Mouse (Mus musculus): ENCODE measurements around the gene Tmem179. TPM values are rescaled to one million over a fixed set of nuclear protein-coding genes. Genes with fewer than 3 reads are reported as not detected.

The Tmem179 gene
- 0.87 and 1.0 TPM in 2 replicates for polyA plus RNA-seq (2012; rRNA removed; ENCODE audit: low replicate concordance)

GRCm38 (mm10) chr12:112516697-112517337, at the start of gene Tmem179:
Gene Tmem179 (minus strand): TSS chr12:112516747.

DNA sequence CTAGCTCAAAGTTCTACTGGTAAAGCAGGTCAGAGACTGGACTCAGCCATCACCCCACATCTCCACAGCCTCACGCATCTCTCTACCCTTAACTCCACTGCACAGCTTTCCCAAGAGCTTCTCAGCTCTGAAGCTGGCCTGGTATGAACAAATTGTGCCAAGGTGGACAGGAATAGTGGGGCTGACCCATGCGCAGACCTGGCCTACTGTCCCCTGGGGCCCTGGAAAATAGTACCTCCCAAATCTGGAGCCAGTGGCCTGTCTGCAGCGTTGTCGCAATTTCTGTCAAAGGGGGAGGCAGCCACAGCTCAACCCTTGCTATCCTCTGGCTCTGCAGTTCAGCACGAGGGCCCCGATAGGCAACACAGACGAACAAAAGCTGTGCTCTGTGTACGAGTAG, 27.4 kb downstream of the Tmem179 start, which contains the start of gene A530016L24Rik:
Gene A530016L24Rik (plus strand): TSS at position 315 of the 400 bp plus-strand sequence.

Other genes with a start within 250 kb of the Tmem179 start
- 0.42 and 4.9 TPM in 2 replicates for gene A530016L24Rik, start 27.3 kb downstream of the Tmem179 start, polyA plus RNA-seq (2012; rRNA removed; ENCODE audit: low replicate concordance)
- 6.8 and 8.5 TPM in 2 replicates for gene Inf2, start 72.0 kb upstream of the Tmem179 start, polyA plus RNA-seq (2012; rRNA removed; ENCODE audit: low replicate concordance)
- 3.0 and 6.9 TPM in 2 replicates for gene Adssl1, start 103.3 kb upstream of the Tmem179 start, polyA plus RNA-seq (2012; rRNA removed; ENCODE audit: low replicate concordance)
- gene Siva1, start 127.9 kb upstream of the Tmem179 start, polyA plus RNA-seq (2012; rRNA removed; ENCODE audit: low replicate concordance): 21.6 and 24.5 TPM in 2 replicates
- gene Akt1, start 158.1 kb upstream of the Tmem179 start, polyA plus RNA-seq (2012; rRNA removed; ENCODE audit: low replicate concordance): 89.2 and 126 TPM in 2 replicates
- gene Zbtb42, start 162.1 kb upstream of the Tmem179 start, polyA plus RNA-seq (2012; rRNA removed; ENCODE audit: low replicate concordance): 20.0 and 27.2 TPM in 2 replicates
- 59.7 and 67.4 TPM in 2 replicates for gene Cep170b, start 203.7 kb upstream of the Tmem179 start, polyA plus RNA-seq (2012; rRNA removed; ENCODE audit: low replicate concordance)
- 14.3 and 22.6 TPM in 2 replicates for gene Pld4, start 243.9 kb upstream of the Tmem179 start, polyA plus RNA-seq (2012; rRNA removed; ENCODE audit: low replicate concordance)

Data from duodenum, adult 2 months (tissue).